ENCODE assay signal across 18 mouse cellular contexts in the genomic region with DNA sequence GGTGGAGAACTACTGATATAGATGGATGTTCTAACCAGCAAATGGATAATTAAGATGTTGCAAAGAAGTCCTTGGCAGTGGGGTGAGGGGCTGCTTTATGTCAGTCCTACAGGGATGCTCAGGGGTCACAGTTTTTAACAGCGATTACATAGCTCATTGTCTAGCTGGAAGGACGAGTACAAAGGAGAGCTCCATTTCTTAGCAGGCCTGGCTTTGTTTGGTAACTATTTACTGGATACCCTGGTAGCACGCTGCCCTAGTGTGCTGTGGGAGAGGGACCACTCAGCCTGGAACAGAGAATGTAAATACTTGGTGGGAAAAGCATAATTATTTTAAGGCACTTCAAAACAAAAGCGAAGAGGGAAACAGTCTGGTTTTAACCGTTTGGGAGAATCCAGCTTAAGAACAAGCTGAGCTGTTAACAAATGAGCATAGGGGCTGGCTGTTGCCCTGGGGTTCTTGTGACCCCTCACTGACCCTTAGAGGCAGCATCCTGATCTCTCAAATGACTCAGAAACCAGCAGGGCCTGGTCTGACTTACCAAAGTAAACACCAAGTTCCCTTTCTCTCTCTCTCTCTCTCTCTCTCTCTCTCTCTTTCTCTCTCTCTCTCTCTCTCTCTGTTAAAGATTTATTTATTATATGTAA. TPM values are rescaled to one million over a fixed set of nuclear protein-coding genes. Genes with fewer than 3 reads are reported as not detected.
DNase-seq lines count a peak whose midpoint lies in the region; ATAC-seq lines count a peak whose summit lies in the region.
"Had no signal": no experiment of that assay in that cellular context is flagged by ENCODE, and none has a peak within 500 bp of the region (broad histone marks: within the 10 kb centered on the region; RNA-seq: fewer than 3 reads in every experiment).

No protein-coding gene starts in this region.

- H3K27me3 ChIP-seq in neural tube, embryonic 15.5 days (replicated peaks) = no peaks in the 10 kb centered on the region
- H3K27me3 ChIP-seq in hindbrain, embryonic 12.5 days = peaks cover 7% of the 10 kb centered on the region
- no peaks in the 10 kb centered on the region for H3K27me3 ChIP-seq in midbrain, embryonic 14.5 days (ENCODE audit: control insufficient read depth, insufficient read depth, low read length)
- H3K27me3 ChIP-seq: CH12.LX; heart, embryonic 15.5 days; lung, embryonic 15.5 days had no signal

- no peak overlapping the region for H3K9ac ChIP-seq in neural tube, embryonic 15.5 days (replicated peaks)
- H3K9ac ChIP-seq in hindbrain, embryonic 12.5 days = no peak overlapping the region
- H3K9ac ChIP-seq in midbrain, embryonic 14.5 days (replicated peaks; ENCODE audit: low read length) = no peak overlapping the region
- H3K9ac ChIP-seq: heart, embryonic 15.5 days; lung, embryonic 15.5 days had no signal

- H3K36me3 ChIP-seq in neural tube, embryonic 15.5 days = no peaks in the 10 kb centered on the region
- no peaks in the 10 kb centered on the region for H3K36me3 ChIP-seq in hindbrain, embryonic 12.5 days
- no peaks in the 10 kb centered on the region for H3K36me3 ChIP-seq in midbrain, embryonic 14.5 days (ENCODE audit: control insufficient read depth, insufficient read depth, low read length)
- H3K36me3 ChIP-seq: heart, embryonic 15.5 days; lung, embryonic 15.5 days had no signal

- H3K4me1 ChIP-seq in neural tube, embryonic 15.5 days = peaks cover 13% of the 10 kb centered on the region; the same call in 1 of the 2 replicates
- peaks cover 27% of the 10 kb centered on the region for H3K4me1 ChIP-seq in hindbrain, embryonic 12.5 days
- peaks cover 8% of the 10 kb centered on the region; the same call in 1 of the 2 replicates for H3K4me1 ChIP-seq in midbrain, embryonic 14.5 days (ENCODE audit: control insufficient read depth, insufficient read depth, low read length)

- H3K4me3 ChIP-seq in neural tube, embryonic 15.5 days (replicated peaks) = no peak overlapping the region
- no peak overlapping the region for H3K4me3 ChIP-seq in hindbrain, embryonic 12.5 days
- H3K4me3 ChIP-seq in midbrain, embryonic 14.5 days (replicated peaks; ENCODE audit: low read depth, low read length) = no peak overlapping the region
- H3K4me3 ChIP-seq: heart, embryonic 15.5 days; lung, embryonic 15.5 days; megakaryocyte, embryonic 14.5 days had no signal

- H3K4me2 ChIP-seq in neural tube, embryonic 15.5 days = no peak overlapping the region
- no peak overlapping the region for H3K4me2 ChIP-seq in hindbrain, embryonic 12.5 days (replicated peaks)
- H3K4me2 ChIP-seq in midbrain, embryonic 14.5 days (ENCODE audit: low read length) = no peak overlapping the region
- H3K4me2 ChIP-seq: heart, embryonic 15.5 days; lung, embryonic 15.5 days had no signal

- no peak overlapping the region for H3K27ac ChIP-seq in neural tube, embryonic 15.5 days (replicated peaks)
- no peak overlapping the region for H3K27ac ChIP-seq in hindbrain, embryonic 12.5 days
- no peak overlapping the region for H3K27ac ChIP-seq in midbrain, embryonic 14.5 days (replicated peaks; ENCODE audit: low read depth, low read length)
- H3K27ac ChIP-seq: heart, embryonic 15.5 days; lung, embryonic 15.5 days had no signal

- no peaks in the 10 kb centered on the region for H3K9me3 ChIP-seq in neural tube, embryonic 15.5 days (replicated peaks)
- no peaks in the 10 kb centered on the region for H3K9me3 ChIP-seq in hindbrain, embryonic 12.5 days (replicated peaks)
- H3K9me3 ChIP-seq in midbrain, embryonic 14.5 days (ENCODE audit: control insufficient read depth, low read length) = no peaks in the 10 kb centered on the region
- H3K9me3 ChIP-seq: heart, embryonic 15.5 days; lung, embryonic 15.5 days; megakaryocyte, embryonic 14.5 days had no signal

- WGBS in neural tube, embryonic 15.5 days = 9% methylated on average over 5 of the region's 5 CpGs
- 8% methylated on average over 5 of the region's 5 CpGs for WGBS in hindbrain, embryonic 12.5 days
- 7% methylated on average over 5 of the region's 5 CpGs for WGBS in midbrain, embryonic 14.5 days

- no peak for ATAC-seq in neural tube, embryonic 15.5 days (ENCODE audit: low FRiP score)
- peak; percentile 64; the same call in 1 of the 2 replicates for ATAC-seq in hindbrain, embryonic 12.5 days (ENCODE audit: low FRiP score)
- ATAC-seq in midbrain, embryonic 14.5 days (ENCODE audit: low FRiP score, low TSS enrichment) = no peak
- ATAC-seq: inflammation-experienced regulatory T-cells, adult 6 months had no signal

- peak; percentile 67 for DNase-seq in neural tube, embryonic 10.5 days (ENCODE audit: extremely low spot score, low spot score)
- DNase-seq in midbrain, embryonic 14.5 days = peak; percentile 39
- peak; percentile 47 for DNase-seq in yolk sac, embryonic 10.5 days (ENCODE audit: low spot score)
- no peak for DNase-seq in thymus, postnatal 14 days
- DNase-seq in adrenal gland, postnatal 14 days = no peak
- DNase-seq in left cerebral cortex, adult 9 months (ENCODE audit: low spot score in 2 of 2) = no peak
- DNase-seq: adrenal gland, adult 2 months; cerebellum, postnatal 36 days; gastrocnemius, postnatal 10 days; kidney, postnatal 25 days; right cerebral cortex, postnatal 4 days had no signal

RNA-seq across cellular contexts. Expression of a gene that starts 48.4 kb away (rescaled TPM):
- 3.2 and 3.8 TPM in 2 replicates for polyA plus RNA-seq in neural tube, embryonic 15.5 days (2015; fragmentation: Nextera tagmentation; extraction: Ambion mirVana)
- 9.4 and 14.0 TPM in 2 replicates for polyA plus RNA-seq in hindbrain, embryonic 12.5 days (2016; fragmentation: Nextera tagmentation; extraction: Ambion mirVana)
- polyA plus RNA-seq in midbrain, embryonic 14.5 days (2014; fragmentation: Nextera tagmentation; extraction: Ambion mirVana) = 0.80 and 1.1 TPM in 2 replicates
- total RNA-seq in adrenal gland, postnatal 14 days (2021) = 4.2 and 4.3 TPM in 2 replicates

Comparison
In these comparisons a context has a peak if more than half of its experiments do, and no peak if none do; other contexts are left out.
1. DNase-seq: peak in neural tube, embryonic 10.5 days (single experiment), midbrain, embryonic 14.5 days (single experiment) and yolk sac, embryonic 10.5 days (single experiment); none in thymus, postnatal 14 days (single experiment), adrenal gland, postnatal 14 days (single experiment) and left cerebral cortex, adult 9 months (0 of 2).